Mouse (Mus musculus) layer of hippocampus, postnatal 10 days (tissue): ENCODE results near the gene Pdzd8. TPM values are rescaled to one million over a fixed set of nuclear protein-coding genes. Genes with fewer than 3 reads are reported as not detected.
A peak's percentile ranks its signal among the peaks of the same experiment; 100 is the strongest.

ENCODE experiments used
- DNase-seq, 2 experiments: peaks; one replicate each; pipeline ENCODE4 v3.0.0; 2021; ENCODE audit warnings: low spot score in 2 of 2
- total RNA-seq, 2 experiments: library from RNA; stranded (reverse); gene quantifications; 2 replicates each; pipeline ENCODE4 v1.2.3; 2021

The Pdzd8 gene
- total RNA-seq, 2 experiments from 2014 or later = 51.8 to 52.5 TPM

DNA sequence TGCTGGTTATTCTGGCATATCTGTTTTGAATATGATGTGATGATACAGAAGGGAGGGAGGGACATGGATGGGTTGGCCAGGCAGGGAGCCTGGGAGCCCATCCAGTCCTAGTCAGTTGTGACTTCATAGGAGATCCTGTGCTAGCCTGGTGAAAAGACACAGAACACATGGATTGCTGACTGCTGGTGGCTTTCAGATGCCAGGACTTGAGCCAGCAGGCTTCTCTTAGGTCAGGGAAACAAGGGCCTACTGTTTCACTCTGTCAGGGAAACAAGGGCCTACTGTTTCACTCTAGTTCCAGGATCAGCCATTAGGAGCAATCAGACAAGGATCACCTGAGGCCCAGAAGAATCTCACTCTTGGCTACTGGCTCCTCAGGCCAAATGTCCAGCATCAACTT, 64.7 kb downstream of the Pdzd8 start:
- no peak for DNase-seq

DNA sequence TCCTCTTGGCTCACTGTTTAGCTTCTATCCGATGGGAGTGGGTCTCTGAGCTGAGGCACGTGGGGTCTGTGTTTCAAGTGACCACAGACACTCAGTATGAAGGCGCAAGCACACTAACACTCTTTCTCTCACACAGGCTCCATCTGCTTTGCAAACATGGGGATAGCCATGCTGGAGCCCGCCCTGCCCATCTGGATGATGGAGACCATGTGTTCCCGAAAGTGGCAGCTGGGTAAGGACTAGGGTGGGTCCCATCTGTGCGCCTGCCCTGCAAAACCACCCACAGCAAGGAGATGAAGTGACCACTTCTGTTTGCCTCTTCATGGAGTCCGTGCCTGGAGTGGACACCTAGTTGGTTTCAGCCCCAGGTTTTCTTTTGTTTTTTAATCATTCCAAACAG, 69.2 kb downstream of the Pdzd8 start:
- no peak for DNase-seq

DNA sequence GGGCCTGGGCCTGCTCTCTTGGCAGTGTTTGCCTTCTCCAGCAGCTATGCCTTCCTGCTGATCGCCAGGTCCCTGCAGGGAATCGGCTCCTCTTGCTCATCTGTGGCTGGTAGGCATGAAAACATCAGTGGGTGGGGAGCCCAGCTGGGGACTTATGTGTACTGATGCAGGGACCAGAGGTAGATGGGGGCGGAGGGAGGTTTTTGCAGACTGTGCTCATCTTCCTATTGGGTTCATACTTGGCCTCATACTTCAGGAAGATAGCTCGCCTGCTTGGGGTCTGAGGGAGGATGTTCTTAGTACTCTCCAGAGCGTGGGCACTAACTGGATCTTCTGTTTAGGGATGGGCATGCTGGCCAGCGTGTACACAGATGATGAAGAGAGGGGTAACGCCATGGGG, 72.4 kb downstream of the Pdzd8 start:
- no peak for DNase-seq

DNA sequence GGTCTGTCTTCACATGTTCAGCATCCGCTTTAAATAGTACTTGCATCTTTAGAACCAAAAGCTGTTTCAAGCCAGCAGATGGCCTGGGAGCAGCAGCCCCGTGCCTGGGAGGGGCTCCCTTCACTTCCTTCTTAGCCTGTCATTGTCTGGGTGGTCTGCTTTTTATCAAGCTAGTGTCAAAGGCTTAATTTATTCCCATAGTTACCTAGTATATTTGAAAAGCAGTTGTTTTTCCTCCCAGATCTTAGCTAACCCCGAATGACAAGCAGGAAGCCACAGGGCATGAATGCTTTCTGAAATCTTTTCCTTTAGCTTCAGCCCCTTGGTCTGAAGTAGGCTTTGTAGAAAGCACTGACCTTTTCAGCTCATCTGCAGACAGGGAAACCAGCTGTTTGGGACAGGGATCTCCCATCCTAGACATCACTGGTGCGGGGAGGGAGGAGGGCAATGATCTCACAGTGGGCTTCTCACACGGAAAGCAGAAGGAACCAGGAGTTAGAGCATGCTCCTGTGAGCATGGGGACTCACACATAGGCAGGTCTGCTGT, 78.1 kb downstream of the Pdzd8 start:
- DNase-seq = no peak

DNA sequence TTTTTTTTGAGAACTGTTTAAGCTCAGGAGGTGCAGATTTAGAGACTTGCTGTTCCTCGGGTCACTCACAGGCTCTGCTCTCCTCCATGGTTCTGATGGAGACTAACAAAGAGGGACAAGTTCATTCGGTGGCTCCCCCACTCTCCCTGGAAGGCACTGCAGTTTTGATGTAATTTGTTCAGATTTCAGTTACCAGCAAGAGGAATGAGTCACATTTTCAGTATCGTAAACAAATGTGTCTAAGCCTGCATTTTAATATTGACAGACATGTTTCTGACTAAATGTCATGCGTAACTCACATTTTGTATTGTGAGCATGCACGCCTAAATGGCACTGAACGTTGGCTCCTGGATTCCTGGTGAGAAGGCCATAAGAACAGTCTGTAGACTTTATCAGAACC, 79.7 kb downstream of the Pdzd8 start:
- DNase-seq = no peak

DNA sequence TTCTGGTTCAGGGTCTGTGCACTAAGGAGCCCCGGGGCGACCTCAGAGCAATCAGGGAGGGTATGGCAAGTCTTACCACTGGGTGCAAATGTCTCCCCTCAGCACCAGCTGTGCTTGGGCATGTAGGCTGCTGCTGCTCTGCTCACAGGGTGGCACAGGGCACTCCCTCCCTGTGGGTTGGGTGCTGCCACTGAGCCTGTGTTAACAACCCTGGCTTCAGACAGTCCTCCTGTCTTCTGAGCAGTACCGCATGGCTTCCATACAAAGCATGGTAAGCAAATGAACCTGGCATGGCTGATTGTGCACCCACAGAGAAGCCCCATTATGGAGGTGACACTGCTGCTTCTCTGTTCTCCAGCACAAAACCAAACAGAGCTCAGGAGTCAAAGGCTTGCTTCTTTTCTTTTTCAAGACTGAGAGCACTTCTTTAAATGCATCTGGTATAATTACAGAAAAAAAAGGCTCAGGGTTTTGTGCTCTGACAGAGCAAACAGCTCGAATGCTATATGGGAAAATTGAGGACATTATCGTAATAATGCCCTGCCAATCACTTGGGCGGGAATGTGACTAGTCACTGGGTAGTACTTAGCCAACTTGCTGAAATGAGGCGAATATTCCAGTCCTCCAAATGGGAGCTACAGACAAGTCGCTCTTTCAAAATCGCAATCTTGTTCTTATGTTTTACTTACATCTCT, 80.6 kb downstream of the Pdzd8 start:
- no peak for DNase-seq

DNA sequence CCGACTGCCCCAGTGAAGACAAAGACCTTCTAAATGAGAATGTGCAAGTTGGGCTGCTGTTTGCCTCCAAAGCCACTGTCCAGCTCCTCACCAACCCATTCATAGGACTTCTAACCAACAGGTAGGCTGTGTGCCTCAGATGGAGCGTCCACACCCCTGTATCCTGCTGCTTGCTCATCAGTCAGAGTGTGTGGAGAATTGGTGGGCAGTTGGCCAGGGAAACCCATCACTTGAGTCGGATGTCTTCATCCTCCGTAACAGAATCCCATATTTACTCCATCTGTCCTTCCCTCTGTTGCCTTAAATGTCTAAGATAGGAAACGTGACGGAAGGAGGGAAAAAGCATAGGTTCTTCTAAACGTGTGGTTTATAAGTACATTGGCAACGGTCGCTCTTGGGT, 82.4 kb downstream of the Pdzd8 start:
- DNase-seq = peak in 1 of 2 experiments; percentile 39

DNA sequence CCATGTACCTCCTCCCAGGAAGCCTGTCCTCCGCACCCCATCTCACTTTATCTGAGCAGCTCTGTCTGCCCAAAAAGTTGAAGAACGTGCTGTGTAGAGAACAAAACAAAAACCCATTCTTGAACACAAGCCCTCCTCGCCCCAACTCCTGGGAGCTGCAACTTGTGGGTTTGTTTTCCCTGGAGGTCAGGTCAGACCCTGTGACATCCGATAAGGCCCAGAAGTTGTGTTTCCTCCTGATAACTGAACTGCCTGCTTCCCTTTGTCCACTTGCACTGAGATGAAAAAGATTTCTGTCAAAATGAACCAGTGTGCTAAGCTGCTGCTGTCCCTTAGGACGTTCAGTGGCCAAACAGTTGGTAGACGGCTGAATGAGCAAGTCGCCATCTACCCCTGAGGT, 84.0 kb downstream of the Pdzd8 start:
- no peak for DNase-seq

DNA sequence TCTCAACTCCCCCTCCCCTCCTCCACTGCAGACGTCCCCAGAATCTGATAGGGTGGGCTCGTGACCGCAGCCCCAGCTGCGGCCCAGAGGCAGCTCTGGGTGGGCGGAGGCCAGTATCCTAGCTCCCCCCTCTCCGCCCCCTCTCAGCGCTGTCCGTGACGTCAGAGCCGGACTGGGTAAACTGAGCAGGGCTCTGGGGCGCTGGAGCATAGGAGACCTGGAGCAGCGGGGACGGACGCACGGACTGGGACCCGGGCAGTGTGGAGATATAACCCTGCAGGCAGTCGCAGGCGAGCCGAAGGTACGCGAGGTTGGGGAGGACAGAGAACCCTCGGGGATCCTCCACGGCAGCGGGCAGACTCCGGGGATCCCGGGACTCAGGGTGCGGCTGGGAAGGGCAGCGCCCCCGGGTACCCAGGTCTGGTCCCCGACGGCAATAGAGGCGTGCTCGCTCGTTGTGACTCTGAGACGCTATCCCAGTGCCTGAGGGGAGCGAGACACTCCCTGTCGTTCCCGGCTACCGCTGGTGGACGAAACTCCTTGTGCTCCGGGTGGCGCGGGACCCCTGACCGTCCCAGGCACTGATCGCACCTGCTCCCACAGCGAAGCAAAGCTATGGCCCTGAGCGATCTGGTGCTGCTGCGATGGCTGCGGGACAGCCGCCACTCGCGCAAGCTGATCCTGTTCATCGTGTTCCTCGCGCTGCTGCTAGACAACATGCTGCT, 84.7 kb downstream of the Pdzd8 start, which contains the start of gene Slc18a2:
Slc18a2 (plus strand) TSS at position 179 of the 725 bp plus-strand sequence.
- DNase-seq = no peak

DNA sequence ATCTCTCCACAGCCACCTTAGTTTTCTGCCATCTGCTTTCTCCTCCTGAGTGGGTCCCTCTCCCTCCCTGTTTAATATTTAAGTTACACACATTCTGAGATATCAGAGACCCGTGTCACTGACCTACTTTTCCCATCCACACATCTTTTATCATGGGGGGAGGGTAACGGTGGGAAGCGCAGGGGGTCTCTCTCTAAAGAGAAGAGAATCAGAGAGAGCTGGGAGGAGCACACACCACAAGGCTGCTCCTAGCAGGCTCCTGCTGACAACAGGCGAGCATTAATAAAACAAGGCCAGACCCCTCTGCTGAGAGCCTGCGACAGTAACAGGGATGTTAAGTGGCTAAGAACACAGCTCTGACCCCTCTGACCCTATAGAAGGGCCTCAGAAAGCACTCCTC, 85.9 kb downstream of the Pdzd8 start:
- DNase-seq = no peak

DNA sequence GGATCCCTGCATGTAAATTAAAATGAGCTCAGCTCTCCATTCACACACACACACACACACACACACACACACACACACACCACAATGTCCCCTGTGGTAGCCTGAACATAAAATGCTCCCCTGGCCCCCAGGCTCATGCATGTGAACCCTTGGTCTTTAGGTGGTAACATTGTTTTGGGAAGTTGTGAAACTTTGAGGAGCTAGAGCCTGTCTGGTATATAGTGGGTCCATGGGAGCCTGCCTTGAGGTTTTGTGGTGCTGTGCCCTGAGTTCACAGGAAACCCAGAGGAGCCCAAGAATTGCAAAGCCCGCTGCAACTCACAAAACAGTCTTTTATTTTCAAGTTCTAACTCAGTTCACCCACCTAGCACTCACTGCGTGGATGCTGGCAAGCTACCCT, 92.9 kb downstream of the Pdzd8 start:
- DNase-seq = no peak

DNA sequence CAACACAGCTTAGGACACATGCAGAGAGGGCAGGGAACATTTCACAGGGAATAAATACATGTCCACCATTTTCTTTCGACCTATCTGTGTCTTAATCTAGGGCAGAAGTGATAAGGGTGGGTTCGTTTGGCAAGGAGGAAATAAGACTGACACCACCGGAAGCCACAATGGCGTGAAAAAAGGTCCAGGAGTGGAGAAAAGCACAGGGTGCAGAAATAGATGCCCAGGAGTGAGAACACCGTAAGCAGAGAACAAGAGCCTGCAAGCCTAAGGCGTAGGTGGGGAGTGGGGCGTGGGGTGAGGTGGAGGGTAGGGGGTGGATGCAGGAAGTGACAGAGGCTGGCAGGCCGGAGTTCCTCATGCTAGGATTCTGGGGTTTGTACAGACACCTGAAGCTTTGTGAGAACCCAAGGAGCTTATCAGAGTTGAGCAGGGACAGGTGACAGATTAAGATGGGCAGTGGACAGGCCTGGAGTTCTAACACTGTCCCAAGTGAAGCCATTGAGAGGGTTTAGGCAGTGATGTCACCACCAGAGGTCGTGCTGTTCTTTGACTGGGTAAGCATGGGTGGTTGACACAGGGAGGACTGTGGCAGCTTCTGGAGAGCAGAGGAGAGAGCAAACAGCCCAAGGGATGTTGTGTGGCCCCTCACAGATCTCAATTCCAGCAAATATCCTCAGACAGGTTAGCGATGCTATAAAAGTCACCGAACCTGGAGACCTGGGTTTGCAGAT, 96.9 kb downstream of the Pdzd8 start:
- DNase-seq = no peak

DNA sequence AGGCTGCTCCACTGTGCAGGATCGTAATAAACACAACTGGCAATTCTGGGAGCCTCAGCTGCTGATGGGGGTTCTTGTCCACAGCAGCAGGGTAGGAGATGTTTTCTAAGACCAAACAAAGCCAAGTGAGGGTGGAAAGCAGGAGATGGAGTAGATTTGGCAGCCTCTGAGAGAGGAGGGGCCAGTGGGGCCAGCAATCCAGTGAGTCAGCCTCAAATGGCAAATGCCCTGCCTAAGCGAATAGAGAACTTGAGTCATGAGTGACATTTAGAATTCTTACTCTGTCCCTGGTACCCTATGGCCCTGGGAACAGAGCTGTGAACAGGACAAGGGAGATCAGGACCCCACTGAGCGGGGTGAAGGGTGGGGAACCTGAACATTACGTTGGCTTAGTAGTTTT, 97.4 kb downstream of the Pdzd8 start:
- no peak for DNase-seq

Other genes starting within 250 kb of the Pdzd8 start
- 1 to 10 TPM; 1.7 to 2.9 TPM for gene Vax1, start 175.7 kb downstream of the Pdzd8 start, total RNA-seq
- not detected for gene Kcnk18, start 126.6 kb downstream of the Pdzd8 start, total RNA-seq
- 1 to 10 TPM; 6.8 to 8.2 TPM for gene Slc18a2, start 84.9 kb downstream of the Pdzd8 start, total RNA-seq
- gene Rps12-ps3, start 23.5 kb downstream of the Pdzd8 start, total RNA-seq = 100 to 1,000 TPM; 422 to 439 TPM
- gene Emx2, start 112.6 kb upstream of the Pdzd8 start, total RNA-seq = 10 to 100 TPM; 18.6 to 24.2 TPM